Mouse (Mus musculus) intestine, embryonic 16.5 days (tissue): ENCODE results near the gene Kpna6. TPM values are rescaled to one million over a fixed set of nuclear protein-coding genes. Genes with fewer than 3 reads are reported as not detected.

Experiments
- ATAC-seq: fragments of 200-750 bp; cut with Nextera tagmentation; 2 replicates; pipeline ENCODE4 v1.8.0; 2017; ENCODE audit warnings: moderate TSS enrichment, moderate library complexity
- H3K27ac ChIP-seq: fragments of 300-500 bp; sonication (generic); 2 replicates; pipeline ENCODE4 v1.5.1; 2014; ENCODE audit warnings: mild to moderate bottlenecking, low read length
- H3K27me3 ChIP-seq: fragments of 300-500 bp; sonication (generic); replicated peaks from 2 replicates; pipeline ENCODE4 v1.6.1; 2014; ENCODE audit warnings: low read length, control low read depth, mixed read lengths; ENCODE audit not compliant: control insufficient read depth, insufficient read depth
- H3K36me3 ChIP-seq: fragments of 300-500 bp; sonication (generic); 2 replicates; pipeline ENCODE4 v1.6.1; 2014; ENCODE audit warnings: low read length, control low read depth; ENCODE audit not compliant: control insufficient read depth, insufficient read depth
- H3K4me1 ChIP-seq: fragments of 300-500 bp; sonication (generic); 2 replicates; pipeline ENCODE4 v1.6.1; 2014; ENCODE audit warnings: low read length, control low read depth, mixed read lengths; ENCODE audit not compliant: control insufficient read depth, insufficient read depth
- H3K4me2 ChIP-seq: fragments of 300-500 bp; sonication (generic); 2 replicates; pipeline ENCODE4 v1.6.1; 2014; ENCODE audit warnings: low read depth, low read length, control low read depth
- H3K4me3 ChIP-seq: fragments of 300-500 bp; sonication (generic); 2 replicates; pipeline ENCODE4 v1.5.1; 2014; ENCODE audit warnings: mild to moderate bottlenecking, low read length
- H3K9ac ChIP-seq: fragments of 300-500 bp; sonication (generic); 2 replicates; pipeline ENCODE4 v1.6.1; 2014; ENCODE audit warnings: low read depth, low read length
- H3K9me3 ChIP-seq: fragments of 300-500 bp; sonication (generic); 2 replicates; pipeline ENCODE4 v1.6.1; 2016; ENCODE audit warnings: low read length, control low read depth; ENCODE audit not compliant: control insufficient read depth
- WGBS: fragments of 180-500 bp; shearing (Covaris S2); extraction: QIAGEN DNeasy Blood & Tissue Kit; methylation state at CpG from one replicate; pipeline ENCODE4 v1.1.7; 2014; 5-methylcytosine and 5-hydroxymethylcytosine counted together
- polyA plus RNA-seq: library from polyadenylated mRNA; unstranded; fragments of >200 nt; fragmentation: Nextera tagmentation; extraction: Ambion mirVana; gene quantifications from 2 replicates; pipeline ENCODE4 v1.2.1, GENCODE M21; 2015

The Kpna6 gene
- polyA plus RNA-seq, 1 experiment from 2014 or later = 14.4 TPM

- H3K9ac ChIP-seq = 0 out of 2 replicates have a peak overlapping the region, but pooled peaks have one; percentile 32
- WGBS = 82% methylated on average over 8 of the region's 8 CpGs
- no peaks in the 10 kb centered on the region for H3K27me3 ChIP-seq
- no peak overlapping the region for H3K4me3 ChIP-seq
- no peak overlapping the region for H3K4me2 ChIP-seq
- 0 out of 2 replicates have a peak overlapping the region, but pooled peaks have one; percentile 31 for H3K27ac ChIP-seq
- H3K4me1 ChIP-seq = peaks cover 32% of the 10 kb centered on the region
- ATAC-seq = no peak
- H3K9me3 ChIP-seq = no peaks in the 10 kb centered on the region
- peaks cover 2% of the 10 kb centered on the region; the same call in 1 of the 2 replicates for H3K36me3 ChIP-seq
Measured at GRCm38 (mm10) chr4:129621283-129621841, 51.2 kb downstream of the Kpna6 start.

- no peak overlapping the region for H3K4me2 ChIP-seq
- H3K9me3 ChIP-seq = no peaks in the 10 kb centered on the region
- no peak overlapping the region for H3K4me3 ChIP-seq
- H3K36me3 ChIP-seq = peaks cover 2% of the 10 kb centered on the region; the same call in 1 of the 2 replicates
- no peak for ATAC-seq
- 0 out of 2 replicates have a peak overlapping the region, but pooled peaks have one; percentile 31 for H3K27ac ChIP-seq
- H3K4me1 ChIP-seq = peaks cover 30% of the 10 kb centered on the region
- peak overlapping the region; percentile 32; the same call in 1 of the 2 replicates for H3K9ac ChIP-seq
- H3K27me3 ChIP-seq = no peaks in the 10 kb centered on the region
- WGBS = 80% methylated on average over 11 of the region's 11 CpGs
Measured at GRCm38 (mm10) chr4:129620419-129621282, 51.9 kb downstream of the Kpna6 start.

- Histone ChIP-seq H3K36me3 (peaks cover 2% of the 10 kb centered on the region; the same call in 1 of the 2 replicates), H3K9me3 (no peaks in the 10 kb centered on the region), H3K4me1 (peaks cover 17% of the 10 kb centered on the region), H3K27me3 (no peaks in the 10 kb centered on the region), H3K4me2 (peak within 1 kb of the TSS; percentile 94), H3K9ac (peak within 1 kb of the TSS; percentile 85), H3K27ac (peak within 1 kb of the TSS; percentile 83), H3K4me3 (peak within 1 kb of the TSS; percentile 68)
- ATAC-seq = peak; percentile 92
- 3% methylated on average over 43 of the region's 44 CpGs for WGBS
Measured at GRCm38 (mm10) chr4:129618786-129619691, 53.5 kb downstream of the Kpna6 start, which contains the start of gene Iqcc. Gene Iqcc (minus strand): TSS chr4:129619099.

- peak overlapping the region; percentile 85 for H3K9ac ChIP-seq
- peak overlapping the region; percentile 94 for H3K4me2 ChIP-seq
- no peaks in the 10 kb centered on the region for H3K9me3 ChIP-seq
- peaks cover 16% of the 10 kb centered on the region for H3K4me1 ChIP-seq
- 89% methylated on average over 5 of the region's 5 CpGs for WGBS
- H3K27me3 ChIP-seq = no peaks in the 10 kb centered on the region
- peaks cover 2% of the 10 kb centered on the region; the same call in 1 of the 2 replicates for H3K36me3 ChIP-seq
- peak overlapping the region; percentile 68 for H3K4me3 ChIP-seq
- H3K27ac ChIP-seq = no peak overlapping the region
- ATAC-seq = no peak
Measured at GRCm38 (mm10) chr4:129618031-129618430, 54.5 kb downstream of the Kpna6 start.

- Histone ChIP-seq H3K4me3 (no peak overlapping the region), H3K27ac (no peak overlapping the region), H3K4me2 (no peak overlapping the region), H3K9ac (no peak overlapping the region), H3K4me1 (peaks cover 8% of the 10 kb centered on the region), H3K36me3 (peaks cover 2% of the 10 kb centered on the region; the same call in 1 of the 2 replicates), H3K27me3 (no peaks in the 10 kb centered on the region), H3K9me3 (no peaks in the 10 kb centered on the region)
- no peak for ATAC-seq
- WGBS = 91% methylated on average over 7 of the region's 7 CpGs
Measured at GRCm38 (mm10) chr4:129617121-129617641, 55.4 kb downstream of the Kpna6 start.

- Histone ChIP-seq H3K4me1 (peaks cover 8% of the 10 kb centered on the region), H3K9ac (no peak overlapping the region), H3K27ac (no peak overlapping the region), H3K9me3 (no peaks in the 10 kb centered on the region), H3K4me2 (no peak overlapping the region), H3K4me3 (no peak overlapping the region), H3K36me3 (peaks cover 2% of the 10 kb centered on the region; the same call in 1 of the 2 replicates), H3K27me3 (no peaks in the 10 kb centered on the region)
- no peak for ATAC-seq
- 90% methylated on average over 3 of the region's 3 CpGs for WGBS
Measured at GRCm38 (mm10) chr4:129616631-129617030, 55.9 kb downstream of the Kpna6 start.

GRCm38 (mm10) chr4:129615801-129616290 lies 56.7 kb downstream of the Kpna6 start:
- H3K4me1 ChIP-seq = peaks cover 8% of the 10 kb centered on the region
- no peak overlapping the region for H3K27ac ChIP-seq
- H3K27me3 ChIP-seq = no peaks in the 10 kb centered on the region
- ATAC-seq = no peak
- H3K36me3 ChIP-seq = peaks cover 2% of the 10 kb centered on the region; the same call in 1 of the 2 replicates
- WGBS = 89% methylated on average over 9 of the region's 9 CpGs
- H3K4me3 ChIP-seq = no peak overlapping the region
- no peak overlapping the region for H3K4me2 ChIP-seq
- H3K9me3 ChIP-seq = no peaks in the 10 kb centered on the region
- H3K9ac ChIP-seq = no peak overlapping the region

- Histone ChIP-seq H3K27ac (no peak within 1 kb of the TSS), H3K4me3 (no peak within 1 kb of the TSS), H3K9ac (0 out of 2 replicates have a peak within 1 kb of the TSS, but pooled peaks have one; percentile 11), H3K4me1 (peaks cover 8% of the 10 kb centered on the region), H3K4me2 (no peak within 1 kb of the TSS), H3K27me3 (no peaks in the 10 kb centered on the region), H3K36me3 (peaks cover 7% of the 10 kb centered on the region; the same call in 1 of the 2 replicates), H3K9me3 (no peaks in the 10 kb centered on the region)
- WGBS = 68% methylated on average over 6 of the region's 6 CpGs
- no peak for ATAC-seq
Measured at GRCm38 (mm10) chr4:129614093-129614492, 58.5 kb downstream of the Kpna6 start, which contains the start of gene Dcdc2b. Gene Dcdc2b (minus strand): TSS chr4:129614257.
